Mouse (Mus musculus) kidney, adult 2 months (tissue): ENCODE data around the gene Anpep. TPM values are rescaled to one million over a fixed set of nuclear protein-coding genes. Genes with fewer than 3 reads are reported as not detected.
A peak's percentile ranks its signal among the peaks of the same experiment; 100 is the strongest.

Experiments used
- DNase-seq: peaks from one replicate; pipeline ENCODE4 v3.0.0; 2021
- H3K27ac ChIP-seq: fragments of 200-500 bp; 2 replicates; pipeline ENCODE4 v1.5.1; 2012; ENCODE audit warnings: low read depth, low read length, control low read depth, inconsistent platforms; ENCODE audit not compliant: insufficient read depth
- H3K27me3 ChIP-seq: fragments of 200-500 bp; replicated peaks from 2 replicates; pipeline ENCODE4 v1.6.1; 2012; ENCODE audit warnings: mild to moderate bottlenecking, moderate library complexity, low read length, inconsistent platforms; ENCODE audit not compliant: control insufficient read depth, insufficient read depth
- H3K36me3 ChIP-seq: fragments of 200-500 bp; 2 replicates; pipeline ENCODE4 v1.6.1; 2012; ENCODE audit warnings: mild to moderate bottlenecking, moderate library complexity, low read length, inconsistent platforms; ENCODE audit not compliant: control insufficient read depth, insufficient read depth
- H3K4me1 ChIP-seq: fragments of 200-500 bp; 2 replicates; pipeline ENCODE4 v1.6.1; 2011; ENCODE audit warnings: low read length; ENCODE audit not compliant: control insufficient read depth, insufficient read depth
- H3K4me3 ChIP-seq: fragments of 200-500 bp; 2 replicates; pipeline ENCODE4 v1.5.1; 2011; ENCODE audit warnings: mild to moderate bottlenecking, low read depth, low read length, control low read depth; ENCODE audit not compliant: insufficient read depth
- CTCF ChIP-seq: fragments of 200-500 bp; conservative IDR thresholded peaks from 2 replicates; pipeline ENCODE4 v1.5.1; 2011; ENCODE audit warnings: low read depth, mild to moderate bottlenecking, control low read depth, low read length, moderate library complexity, mixed read lengths; ENCODE audit not compliant: insufficient read depth, insufficient read length
- POLR2A ChIP-seq: fragments of 200-500 bp; IDR thresholded peaks from one replicate; pipeline ENCODE4 v1.6.1; 2011; ENCODE audit warnings: low read depth, low read length, control low read depth
- WGBS: fragments of 180-500 bp; shearing (Covaris S2); methylation state at CpG from one replicate; pipeline ENCODE4 v1.1.7; 2018; 5-methylcytosine and 5-hydroxymethylcytosine counted together
- polyA plus RNA-seq: library from polyadenylated mRNA; depleted of rRNA; stranded (reverse); fragments of >200 nt; gene quantifications from 2 replicates; pipeline ENCODE4 v1.2.3, GENCODE M21; 2012

Gene Anpep
- polyA plus RNA-seq, 1 experiment = 175 TPM

DNA sequence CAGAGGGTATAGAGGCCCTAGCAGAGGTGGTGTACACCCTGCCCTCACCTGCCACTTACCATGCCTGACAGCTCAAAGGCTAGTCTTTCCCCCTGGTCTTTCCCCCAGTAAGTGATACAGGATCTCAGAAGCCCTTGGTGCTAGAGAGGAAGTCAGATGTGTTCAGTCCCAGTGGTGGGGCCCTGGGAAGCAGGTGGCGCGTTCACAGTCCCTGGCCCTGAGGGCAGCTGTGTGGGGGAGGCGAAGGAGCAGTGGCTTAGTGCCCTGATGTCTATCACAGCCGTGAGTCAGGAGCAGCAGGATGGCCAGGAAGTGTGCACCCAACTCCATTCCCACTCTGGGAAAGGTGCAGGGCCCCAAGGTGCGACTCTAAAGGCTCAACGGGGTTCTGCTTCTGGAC is 19.2 kb upstream of the Anpep start:
- Histone ChIP-seq H3K27ac (no peak overlapping the region), H3K36me3 (no peaks in the 10 kb centered on the region), H3K4me3 (no peak overlapping the region), H3K27me3 (no peaks in the 10 kb centered on the region), H3K4me1 (peaks cover 6% of the 10 kb centered on the region; the same call in 1 of the 2 replicates)
- 70% methylated on average over 6 of the region's 6 CpGs for WGBS
- DNase-seq = no peak
- TF ChIP-seq POLR2A = no peak
- TF ChIP-seq CTCF = no peak

DNA sequence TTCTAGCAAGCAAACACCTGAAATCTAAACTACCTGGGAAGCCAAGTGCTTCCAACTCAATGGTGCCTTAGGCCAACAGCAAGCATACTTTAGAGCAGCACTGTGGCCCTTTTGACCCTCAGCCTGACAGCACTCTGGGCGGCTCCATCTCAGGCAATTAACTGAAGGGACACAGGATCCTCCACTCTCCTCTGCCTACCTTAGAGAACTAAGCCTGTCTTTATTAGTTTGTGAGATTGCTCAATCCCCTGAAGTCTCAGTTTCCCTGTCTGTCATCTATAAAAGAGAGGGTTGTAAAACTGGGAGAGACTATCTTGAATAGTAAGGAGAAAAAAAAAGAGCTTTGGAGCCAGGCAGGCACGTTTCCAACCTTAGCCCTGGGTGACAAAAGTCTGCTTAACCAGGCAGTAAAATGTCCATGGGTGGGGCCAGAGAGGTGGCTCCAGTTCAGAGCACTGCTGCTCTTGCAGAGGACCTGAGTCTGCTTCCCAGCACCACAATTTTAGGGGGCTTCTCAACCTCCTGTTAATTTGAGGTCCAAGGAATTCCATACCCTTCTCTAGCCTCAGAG is 17.7 kb upstream of the Anpep start:
- no peaks in the 10 kb centered on the region for H3K27me3 ChIP-seq
- no peak for TF ChIP-seq POLR2A
- no peak for TF ChIP-seq CTCF
- H3K36me3 ChIP-seq = no peaks in the 10 kb centered on the region
- H3K4me1 ChIP-seq = peaks cover 6% of the 10 kb centered on the region; the same call in 1 of the 2 replicates
- H3K27ac ChIP-seq = no peak overlapping the region
- peak; percentile 49 for DNase-seq
- H3K4me3 ChIP-seq = no peak overlapping the region
- WGBS = 42% methylated on average over 2 of the region's 2 CpGs

DNA sequence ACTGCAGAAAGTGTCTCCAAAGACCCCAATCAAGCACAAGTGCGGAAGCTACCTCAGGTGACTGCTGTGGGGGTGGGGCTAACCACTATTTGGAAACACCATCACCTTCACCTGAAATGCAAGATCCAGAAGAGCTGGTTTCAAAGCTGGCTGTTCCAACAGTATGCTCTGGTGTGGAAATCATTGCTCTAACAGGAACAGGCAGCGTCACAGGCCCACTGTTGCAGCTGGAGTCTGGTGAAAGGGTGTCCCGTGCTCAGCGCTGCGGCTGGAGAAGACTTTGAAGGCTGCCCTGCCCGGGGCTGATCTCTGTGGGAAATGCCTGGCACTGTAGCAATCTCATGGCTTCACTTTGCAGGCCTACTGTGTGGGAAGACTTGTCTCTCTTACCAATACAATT is 12.5 kb upstream of the Anpep start:
- Histone ChIP-seq H3K4me3 (no peak overlapping the region), H3K4me1 (no peaks in the 10 kb centered on the region; the same call in 1 of the 2 replicates), H3K36me3 (no peaks in the 10 kb centered on the region), H3K27ac (no peak overlapping the region), H3K27me3 (no peaks in the 10 kb centered on the region)
- 88% methylated on average over 6 of the region's 6 CpGs for WGBS
- DNase-seq = no peak
- TF ChIP-seq POLR2A (no peak), CTCF (no peak)

DNA sequence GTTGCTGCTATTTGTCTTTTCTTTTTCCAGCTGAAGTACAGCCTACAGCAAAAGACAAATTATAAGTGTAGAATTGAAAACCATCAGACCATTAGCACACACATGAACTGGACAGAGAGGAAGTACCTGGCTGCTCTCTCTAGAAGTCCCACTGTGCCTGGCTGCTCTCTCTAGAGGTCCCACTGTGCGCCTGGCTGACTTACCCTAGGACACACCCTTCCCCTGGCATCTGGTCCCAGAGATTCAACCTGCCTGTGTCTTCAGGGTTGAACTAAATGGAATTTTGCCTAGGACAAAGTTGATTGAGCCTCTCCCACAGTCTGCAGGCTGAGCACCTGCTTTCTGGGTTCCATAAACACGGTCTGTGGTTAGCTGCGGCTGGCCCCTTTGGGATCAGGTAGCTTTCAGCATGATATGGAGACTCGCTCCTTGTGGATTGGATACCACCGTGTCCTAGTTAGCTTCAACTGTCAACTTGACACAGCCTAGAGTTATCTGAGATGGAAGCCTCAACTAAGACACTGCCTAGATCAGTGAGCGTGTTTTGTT is 11.0 kb upstream of the Anpep start:
- Histone ChIP-seq H3K27me3 (no peaks in the 10 kb centered on the region), H3K4me1 (no peaks in the 10 kb centered on the region), H3K27ac (no peak overlapping the region), H3K4me3 (no peak overlapping the region), H3K36me3 (no peaks in the 10 kb centered on the region)
- 82% methylated on average over 6 of the region's 6 CpGs for WGBS
- no peak for TF ChIP-seq CTCF
- no peak for TF ChIP-seq POLR2A
- no peak for DNase-seq

DNA sequence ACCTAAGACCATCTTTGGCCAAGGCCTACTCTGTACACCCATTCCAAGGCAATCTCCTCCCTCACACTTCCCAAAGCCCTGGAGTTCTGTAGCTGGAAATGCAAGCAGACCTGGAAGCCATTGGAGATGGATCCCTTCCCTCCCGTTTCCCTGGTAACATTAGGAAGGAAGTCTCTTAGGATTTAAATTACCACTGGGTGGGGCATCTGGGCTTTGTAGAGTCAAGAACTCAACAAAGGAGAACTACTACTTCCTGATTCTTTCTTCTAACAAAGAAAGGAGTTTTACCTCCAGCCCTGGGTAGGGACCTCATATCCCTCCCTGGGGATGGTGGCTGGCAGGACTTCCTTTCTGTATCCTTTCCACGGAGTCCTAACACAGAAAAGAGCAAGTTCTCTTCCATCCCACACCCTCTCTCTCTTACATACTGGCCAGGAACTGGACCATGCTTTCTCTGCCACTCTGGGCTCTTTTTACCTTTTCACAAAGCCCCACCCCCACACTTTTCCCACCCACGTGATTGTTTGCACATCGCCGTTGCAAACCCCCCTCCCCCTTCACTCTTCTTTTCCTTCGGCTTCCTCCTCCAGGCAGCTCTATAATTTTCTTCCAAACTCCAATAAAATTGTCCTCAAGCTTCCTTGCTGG is 8.3 kb upstream of the Anpep start:
- Histone ChIP-seq H3K4me1 (no peaks in the 10 kb centered on the region), H3K4me3 (no peak overlapping the region), H3K27me3 (no peaks in the 10 kb centered on the region), H3K36me3 (no peaks in the 10 kb centered on the region), H3K27ac (no peak overlapping the region)
- TF ChIP-seq POLR2A = no peak
- WGBS = 56% methylated on average over 6 of the region's 6 CpGs
- DNase-seq = no peak

DNA sequence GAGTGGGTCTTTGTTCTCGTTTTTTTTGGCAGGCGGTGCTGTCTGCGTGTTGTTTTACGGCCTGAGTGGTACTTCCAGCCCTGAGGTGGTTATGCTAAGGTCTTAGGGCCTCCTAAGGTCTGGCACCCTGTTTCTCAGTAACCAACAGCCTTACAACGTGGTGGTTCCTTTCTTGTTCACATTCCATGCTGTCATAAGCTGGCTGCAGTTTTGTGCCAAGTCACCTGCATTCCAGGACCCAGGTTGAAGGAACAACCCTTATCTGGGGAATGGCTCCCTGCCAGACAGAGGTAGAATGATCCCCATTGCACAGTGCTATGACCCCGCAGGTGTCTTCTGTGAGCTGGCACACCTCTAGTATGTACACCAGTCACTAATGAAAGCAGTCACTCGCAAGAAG is 7.6 kb upstream of the Anpep start:
- Histone ChIP-seq H3K36me3 (no peaks in the 10 kb centered on the region), H3K27me3 (no peaks in the 10 kb centered on the region), H3K27ac (no peak overlapping the region), H3K4me1 (no peaks in the 10 kb centered on the region), H3K4me3 (no peak overlapping the region)
- TF ChIP-seq POLR2A (no peak), CTCF (no peak)
- 60% methylated on average over 7 of the region's 7 CpGs for WGBS
- DNase-seq = peak; percentile 50

DNA sequence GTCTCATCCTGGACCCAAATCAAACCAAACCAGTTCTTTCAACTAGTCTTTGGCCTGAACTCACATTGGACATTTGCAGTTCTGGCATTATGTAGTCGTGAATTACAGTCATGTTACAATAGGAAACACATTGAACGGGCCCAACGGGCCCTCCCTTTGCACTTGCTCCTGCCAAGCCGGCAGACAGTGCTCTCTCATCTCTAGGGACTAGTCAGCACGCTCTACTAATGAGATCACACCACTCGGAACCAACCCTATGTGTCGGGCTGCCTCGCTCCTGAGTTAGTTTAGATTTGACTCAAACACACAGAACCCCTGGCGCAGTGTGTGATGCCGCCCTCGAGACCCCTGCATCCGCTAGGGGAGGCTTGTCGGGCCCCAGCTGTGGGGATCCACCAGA is 7.0 kb upstream of the Anpep start:
- WGBS = 76% methylated on average over 13 of the region's 13 CpGs
- DNase-seq = no peak
- Histone ChIP-seq H3K27ac (no peak overlapping the region), H3K36me3 (no peaks in the 10 kb centered on the region), H3K27me3 (no peaks in the 10 kb centered on the region), H3K4me3 (no peak overlapping the region), H3K4me1 (no peaks in the 10 kb centered on the region)
- TF ChIP-seq CTCF = no peak
- no peak for TF ChIP-seq POLR2A
